Mouse (Mus musculus): ENCODE results near the gene 2310030G06Rik.

2310030G06Rik gene

GRCm38 (mm10) chr9:50742261-50742660 lies 4.1 kb downstream of the 2310030G06Rik start:
- DNase-seq (ENCODE audit: low spot score) = no peak

DNA sequence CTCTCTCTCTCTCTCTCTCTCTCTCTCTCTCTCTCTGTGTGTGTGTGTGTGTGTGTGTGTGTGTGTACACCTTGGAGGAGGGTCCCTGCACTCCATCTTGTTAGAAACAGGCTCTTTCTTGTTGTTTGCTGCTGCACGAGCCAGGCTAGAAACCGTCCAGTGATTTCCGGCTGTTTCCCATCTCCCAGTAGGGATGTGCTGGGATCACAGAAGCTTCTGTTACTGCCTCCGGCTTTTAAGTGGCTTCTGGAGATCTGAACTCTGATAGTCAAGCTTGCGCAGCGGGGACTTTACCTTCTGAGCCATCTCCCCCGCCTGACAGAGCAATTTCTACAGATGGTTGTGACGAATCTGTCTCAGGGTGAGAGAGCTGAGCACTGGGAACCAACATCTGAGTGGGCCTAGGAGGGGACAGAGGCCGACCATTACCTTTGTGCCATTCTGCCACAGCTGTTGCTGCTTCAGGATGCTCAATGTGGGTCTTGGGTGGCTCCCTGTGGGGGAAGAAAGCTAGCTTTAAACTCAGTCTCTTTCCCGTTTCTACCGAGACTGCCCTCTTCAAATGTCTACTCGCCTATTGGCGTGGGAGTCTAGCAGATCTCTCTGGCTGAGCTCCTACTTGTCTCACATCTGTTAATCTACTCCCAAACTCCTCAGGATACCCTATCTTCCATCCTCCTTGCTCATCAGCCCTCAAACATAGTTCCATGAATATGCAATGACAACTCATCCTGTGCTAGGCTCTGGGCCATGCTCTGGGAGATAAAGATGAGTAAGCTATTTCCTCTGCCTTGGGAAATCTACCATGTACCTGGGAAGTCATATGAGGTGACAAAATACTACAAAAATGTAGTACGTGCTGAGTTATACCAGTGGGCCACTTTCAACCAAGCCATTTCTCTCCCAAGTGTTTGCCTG lies 5.2 kb downstream of the 2310030G06Rik start:
- DNase-seq (ENCODE audit: low spot score) = no peak

- DNase-seq (ENCODE audit: low spot score) = peak; percentile 94
Observed at GRCm38 (mm10) chr9:50738914-50739870, 7.1 kb downstream of the 2310030G06Rik start, which contains the start of gene Dixdc1. TSS of gene Dixdc1 (minus strand) at chr9:50739517.

GRCm38 (mm10) chr9:50734989-50735388 lies 11.3 kb downstream of the 2310030G06Rik start:
- DNase-seq (ENCODE audit: low spot score) = peak; percentile 71

DNA sequence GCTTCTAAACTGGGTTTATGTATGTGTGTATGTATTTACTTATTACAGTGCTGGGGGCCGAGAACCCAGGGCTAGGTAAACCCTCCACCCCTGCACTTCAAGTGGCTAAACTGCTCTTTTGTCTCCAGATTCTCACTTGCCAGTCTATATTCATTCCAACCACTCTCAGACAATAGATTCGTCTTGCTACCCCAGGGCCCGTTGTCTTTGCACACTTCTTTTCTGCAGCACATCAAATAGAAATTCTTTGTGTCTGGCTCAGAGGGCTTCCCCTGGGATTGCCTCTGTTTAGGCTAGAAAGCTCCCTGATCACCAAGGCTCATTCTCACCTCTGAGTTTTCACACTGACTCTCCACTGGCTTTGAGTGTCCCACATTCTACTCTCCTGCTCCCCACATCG lies 13.8 kb downstream of the 2310030G06Rik start:
- DNase-seq (ENCODE audit: low spot score) = no peak

DNA sequence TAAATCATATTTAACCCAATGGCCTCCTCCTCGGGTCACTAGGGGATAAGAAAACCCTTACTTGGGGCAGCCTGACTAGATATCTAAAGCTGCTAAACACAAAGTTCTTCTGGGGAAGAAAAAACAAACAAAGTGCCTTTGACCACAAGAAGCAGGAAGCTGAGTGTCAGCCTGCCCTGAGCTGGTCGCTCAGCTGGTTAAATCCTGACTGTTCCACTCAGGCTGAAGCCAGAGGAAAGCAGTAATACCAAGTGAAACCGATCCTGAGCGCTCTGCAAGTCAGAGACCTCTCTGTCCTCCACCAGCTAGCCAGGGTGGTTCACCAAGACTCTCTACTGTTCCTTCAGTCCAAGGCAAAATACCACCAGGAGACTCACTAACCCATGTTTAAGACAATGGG lies 16.7 kb downstream of the 2310030G06Rik start:
- DNase-seq (ENCODE audit: low spot score) = no peak

GRCm38 (mm10) chr9:50727925-50728651 lies 18.2 kb downstream of the 2310030G06Rik start:
- DNase-seq (ENCODE audit: low spot score) = peak; percentile 36

- no peak for DNase-seq (ENCODE audit: low spot score)
Observed at GRCm38 (mm10) chr9:50727171-50727924, 19.0 kb downstream of the 2310030G06Rik start.

- DNase-seq (ENCODE audit: low spot score) = no peak
Observed at GRCm38 (mm10) chr9:50725921-50726590, 20.3 kb downstream of the 2310030G06Rik start.

GRCm38 (mm10) chr9:50724661-50725330 lies 21.5 kb downstream of the 2310030G06Rik start:
- no peak for DNase-seq (ENCODE audit: low spot score)

DNA sequence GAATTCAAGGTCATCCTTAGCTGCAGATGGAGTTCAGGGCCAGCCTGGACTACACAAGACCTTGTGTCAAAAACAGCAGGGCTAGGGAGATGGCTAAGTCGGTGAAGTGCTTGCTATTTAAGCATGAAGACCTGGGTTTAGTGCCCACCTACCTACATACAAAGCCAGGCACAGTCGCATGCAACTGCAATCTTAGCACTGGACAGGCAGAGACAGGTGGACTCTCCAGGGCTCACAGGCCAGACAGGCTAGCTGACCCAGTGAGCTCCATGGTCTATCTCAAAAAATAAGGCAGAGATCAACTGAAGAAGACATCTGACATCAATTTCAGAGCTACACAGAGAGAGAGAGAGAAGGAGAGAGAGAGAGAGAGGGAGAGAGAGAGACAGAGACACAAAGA lies 22.2 kb downstream of the 2310030G06Rik start:
- DNase-seq (ENCODE audit: low spot score) = no peak

GRCm38 (mm10) chr9:50723406-50723805 lies 22.9 kb downstream of the 2310030G06Rik start:
- DNase-seq (ENCODE audit: low spot score) = peak; percentile 85

- DNase-seq (ENCODE audit: low spot score) = no peak
Observed at GRCm38 (mm10) chr9:50722451-50722911, 23.9 kb downstream of the 2310030G06Rik start.

- DNase-seq (ENCODE audit: low spot score) = no peak
Observed at GRCm38 (mm10) chr9:50721061-50721460, 25.3 kb downstream of the 2310030G06Rik start.

- no peak for DNase-seq (ENCODE audit: low spot score)
Observed at GRCm38 (mm10) chr9:50718878-50719277, 27.5 kb downstream of the 2310030G06Rik start.

GRCm38 (mm10) chr9:50714188-50714587 lies 32.1 kb downstream of the 2310030G06Rik start:
- DNase-seq (ENCODE audit: low spot score) = peak; percentile 34

GRCm38 (mm10) chr9:50711337-50711736 lies 35.0 kb downstream of the 2310030G06Rik start:
- no peak for DNase-seq (ENCODE audit: low spot score)

DNA sequence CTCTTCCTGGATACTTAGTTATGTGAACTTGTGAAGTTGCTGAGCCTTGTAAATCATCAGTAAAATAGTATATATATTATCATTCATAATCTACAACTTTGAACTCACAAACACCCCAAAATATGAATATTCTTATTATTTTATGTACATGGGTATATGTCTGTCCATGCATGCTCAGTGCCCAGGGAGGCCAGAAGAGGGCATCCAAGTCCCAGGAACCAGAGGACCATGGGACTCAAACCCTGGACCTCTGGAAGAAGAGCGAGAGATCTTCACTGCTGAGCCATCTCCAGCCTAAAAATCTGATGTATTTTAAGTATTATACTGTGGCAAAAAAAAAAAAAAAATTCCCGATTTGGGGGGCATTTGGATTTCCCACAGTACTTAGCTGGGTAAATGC lies 37.2 kb downstream of the 2310030G06Rik start:
- DNase-seq (ENCODE audit: low spot score) = no peak

DNA sequence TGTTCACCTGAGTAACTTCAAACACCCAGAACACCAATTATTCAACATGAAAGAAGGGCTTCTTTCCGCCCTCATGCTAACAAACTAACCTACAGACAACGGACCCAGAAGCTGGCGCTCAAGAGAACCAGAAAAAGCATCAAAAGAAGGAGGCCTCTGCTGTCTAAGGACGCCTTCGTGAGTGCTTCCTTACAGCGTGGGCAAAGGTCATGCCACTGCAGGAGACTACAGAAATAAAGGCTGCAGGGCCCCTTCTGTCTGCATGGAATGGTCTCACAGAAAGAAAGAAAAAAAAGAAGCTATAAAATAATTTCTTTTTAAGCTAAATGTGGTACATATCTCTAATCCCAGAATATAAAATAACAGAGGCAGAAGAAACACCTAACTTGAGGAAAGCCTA lies 41.4 kb downstream of the 2310030G06Rik start:
- no peak for DNase-seq (ENCODE audit: low spot score)
